Mouse (Mus musculus) T-helper 1 cell (primary cell): Measurements from ENCODE around the gene Snx15.

ENCODE experiments used
- in situ Hi-C: fragments of 300-600 bp; cut with MboI, MseI; formaldehyde crosslinking; loops from one replicate; pipeline ENCODE4 v1.15.1; 2025; ENCODE audit warnings: high pct_unique_total_duplicates

The Snx15 gene

DNA sequence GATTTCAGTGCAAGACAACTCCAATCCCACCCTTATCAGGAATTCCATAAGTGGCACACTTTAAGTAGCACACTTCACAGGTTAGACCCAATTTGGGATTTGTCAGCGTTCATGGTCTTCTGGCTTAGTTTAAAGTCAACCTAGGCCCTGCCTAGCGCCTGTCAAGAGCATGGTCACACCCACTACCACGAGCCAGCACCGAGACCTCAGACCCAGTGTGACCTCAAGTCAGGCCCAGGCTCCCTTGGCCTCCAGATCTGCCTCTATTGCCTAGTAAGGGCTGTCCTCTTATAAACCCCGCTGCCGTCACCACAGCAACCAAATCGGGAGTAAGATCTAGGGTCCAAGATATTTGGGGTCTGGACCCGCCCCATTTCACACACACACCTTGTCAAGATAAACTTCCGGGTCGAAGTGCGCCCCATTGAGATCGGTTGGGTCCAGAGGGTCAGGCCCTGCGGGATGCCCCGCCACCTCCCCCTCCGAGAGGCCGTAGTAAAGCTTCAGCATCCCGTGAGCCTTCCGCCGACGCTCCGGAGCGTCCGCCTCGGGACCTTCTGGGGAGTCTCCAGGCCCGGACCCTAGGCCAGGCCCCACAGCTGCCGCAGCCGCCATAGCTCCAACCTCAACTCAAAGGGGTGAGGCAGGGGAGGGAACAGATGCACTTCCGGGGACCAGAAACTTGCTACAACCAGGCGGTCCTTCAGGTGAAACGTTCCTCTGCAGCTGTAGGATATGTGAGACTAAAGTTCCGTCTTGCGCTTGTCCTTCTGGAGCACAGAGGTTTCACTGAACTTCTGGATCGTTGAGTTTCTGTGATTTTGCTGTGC, 51.3 kb downstream of the Snx15 start, which contains the start of gene Vps51:
Vps51 (minus strand) TSS at position 668 of the 830 bp plus-strand sequence.
- in situ Hi-C loops: no loop called here

- in situ Hi-C loops: no loop called here
These were observed 54.2 kb downstream of the Snx15 start for GRCm38 (mm10) chr19:6073889-6074288.

GRCm38 (mm10) chr19:6071261-6071660, 56.8 kb downstream of the Snx15 start:
- in situ Hi-C loops: no loop called here

- in situ Hi-C loops: no loop called here
These were observed 57.4 kb downstream of the Snx15 start for GRCm38 (mm10) chr19:6070571-6071250.

GRCm38 (mm10) chr19:6069851-6070250, 58.3 kb downstream of the Snx15 start:
- in situ Hi-C loops: loop anchor here (10.0 kb wide), 2 partner anchors 45 to 265 kb away; partner anchors contain the start of genes Men1 and Sac3d1
